Mouse (Mus musculus) cerebellum, adult 9-10 months (tissue): ENCODE measurements around the gene Gm340.

Experiments used
- DNase-seq: peaks from one replicate; pipeline ENCODE4 v3.0.0; 2022

Gene Gm340

DNA sequence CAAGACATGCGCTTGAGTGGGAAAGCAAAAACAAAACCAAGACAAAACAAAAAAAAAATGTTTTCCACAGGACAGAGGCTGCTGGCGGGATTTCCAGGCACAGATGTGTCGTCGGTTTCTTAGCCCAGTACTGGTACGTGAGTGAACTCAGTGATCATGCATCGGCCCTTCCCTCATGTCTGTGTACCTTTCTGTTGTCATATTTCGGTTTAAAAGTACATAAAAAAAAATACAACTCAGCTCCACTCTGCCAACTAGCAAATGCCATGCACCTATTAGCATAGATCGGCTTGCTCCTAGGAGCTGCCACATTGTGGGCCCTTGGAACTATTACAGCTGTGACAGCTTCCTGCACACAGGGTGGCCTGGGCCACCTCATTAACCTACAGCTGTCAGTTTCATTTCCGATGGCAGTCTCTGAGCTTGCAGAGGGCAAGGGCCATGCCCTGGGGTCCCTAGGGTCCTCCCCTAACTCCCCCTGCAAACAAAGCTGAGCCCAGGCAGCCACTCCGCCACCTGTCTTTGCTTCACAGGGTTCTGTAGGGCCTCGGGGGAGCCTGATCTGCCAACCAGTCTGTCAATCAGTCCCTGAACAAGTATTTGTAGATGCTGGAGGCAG lies 33.5 kb downstream of the Gm340 start:
- DNase-seq, result no peak

DNA sequence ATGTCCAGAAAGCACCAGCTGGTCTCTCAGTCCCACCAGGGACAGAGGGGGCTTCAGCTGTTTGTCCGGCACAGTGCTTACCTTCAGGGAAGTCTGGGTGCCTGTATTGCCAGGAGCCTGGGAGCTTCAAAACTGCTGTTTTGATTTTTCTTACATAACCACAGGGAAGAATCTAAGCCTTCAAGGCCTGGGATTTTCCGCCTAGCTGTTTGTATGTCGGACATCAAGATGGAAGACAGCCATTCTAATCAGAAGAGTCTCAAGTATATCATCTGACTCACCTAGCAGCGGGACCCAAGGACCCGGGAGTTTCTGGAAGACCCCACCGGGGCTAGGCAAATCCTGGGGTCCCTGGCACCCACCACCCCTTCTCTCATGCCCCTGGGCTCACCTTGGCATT lies 34.1 kb downstream of the Gm340 start:
- no peak for DNase-seq

DNA sequence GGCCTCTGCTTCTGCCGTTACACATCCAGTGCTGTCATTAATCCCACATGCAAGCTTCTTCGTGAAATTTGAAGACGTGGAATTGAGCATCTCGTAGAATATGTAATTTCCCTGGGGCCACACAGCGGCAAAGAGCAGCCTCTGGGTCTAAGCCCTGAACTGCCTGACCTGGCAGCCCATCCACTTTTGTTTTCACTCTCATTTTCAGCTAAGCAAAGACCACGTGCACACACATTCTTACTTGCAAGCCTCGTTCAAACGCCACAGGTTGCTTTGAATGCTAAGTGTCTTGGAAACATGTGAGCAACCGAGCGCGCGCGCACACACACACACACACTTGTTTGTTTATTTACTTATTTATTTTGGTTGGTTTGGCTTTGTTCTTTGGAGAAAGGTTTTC lies 34.9 kb downstream of the Gm340 start:
- DNase-seq, result no peak

DNA sequence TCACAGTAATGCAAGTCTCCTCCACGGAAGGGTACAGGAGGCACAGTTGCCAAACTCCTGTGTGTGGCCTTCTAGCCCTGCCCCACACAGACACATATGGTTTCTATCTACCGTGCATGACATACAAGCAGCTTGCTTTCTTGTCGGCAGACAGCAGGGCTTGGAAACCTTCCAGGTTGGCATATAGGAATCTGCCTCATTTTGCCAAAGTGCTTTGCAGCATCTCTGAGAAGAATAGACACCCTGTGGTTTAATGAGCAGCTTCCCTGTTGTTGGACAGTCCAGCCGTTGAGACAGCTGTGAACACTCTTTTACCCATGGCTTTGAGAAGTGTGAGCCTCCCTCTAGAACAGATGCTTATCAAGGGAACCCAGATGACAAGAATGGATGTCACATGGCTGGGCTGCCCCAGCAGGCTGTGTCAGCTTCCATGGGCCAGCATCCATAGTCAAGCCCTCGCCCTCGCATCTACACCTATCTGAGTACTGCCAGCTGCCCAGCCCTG lies 36.0 kb downstream of the Gm340 start:
- no peak for DNase-seq

DNA sequence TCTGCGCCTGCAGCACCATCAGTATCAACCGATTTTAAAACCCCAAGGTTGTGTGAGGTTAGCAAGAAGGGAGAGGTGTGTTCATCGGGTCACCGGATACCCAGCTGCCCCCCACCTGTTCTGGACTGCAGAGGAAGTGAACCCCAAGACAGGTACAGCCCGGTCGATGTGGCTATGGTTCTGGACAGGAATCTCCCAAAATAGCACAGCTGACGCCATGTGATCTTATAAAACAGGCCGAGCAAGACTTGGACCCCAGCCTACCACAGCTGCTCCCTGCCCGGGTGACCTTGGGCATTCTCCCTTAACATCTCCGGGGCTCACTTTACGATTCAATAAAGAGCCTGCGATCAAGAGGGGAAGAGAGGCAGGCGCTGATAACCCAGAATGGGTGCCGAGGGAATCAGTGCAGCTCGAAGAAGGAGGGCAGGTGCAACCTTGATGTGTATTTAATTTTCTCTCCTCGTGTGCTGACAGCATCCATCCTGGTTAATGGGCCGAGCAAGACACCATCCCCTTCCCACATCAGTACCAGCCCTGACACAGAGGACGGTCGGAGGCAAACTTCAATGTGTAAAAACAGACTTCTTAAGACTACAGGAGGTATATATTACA lies 36.7 kb downstream of the Gm340 start:
- DNase-seq, result no peak

DNA sequence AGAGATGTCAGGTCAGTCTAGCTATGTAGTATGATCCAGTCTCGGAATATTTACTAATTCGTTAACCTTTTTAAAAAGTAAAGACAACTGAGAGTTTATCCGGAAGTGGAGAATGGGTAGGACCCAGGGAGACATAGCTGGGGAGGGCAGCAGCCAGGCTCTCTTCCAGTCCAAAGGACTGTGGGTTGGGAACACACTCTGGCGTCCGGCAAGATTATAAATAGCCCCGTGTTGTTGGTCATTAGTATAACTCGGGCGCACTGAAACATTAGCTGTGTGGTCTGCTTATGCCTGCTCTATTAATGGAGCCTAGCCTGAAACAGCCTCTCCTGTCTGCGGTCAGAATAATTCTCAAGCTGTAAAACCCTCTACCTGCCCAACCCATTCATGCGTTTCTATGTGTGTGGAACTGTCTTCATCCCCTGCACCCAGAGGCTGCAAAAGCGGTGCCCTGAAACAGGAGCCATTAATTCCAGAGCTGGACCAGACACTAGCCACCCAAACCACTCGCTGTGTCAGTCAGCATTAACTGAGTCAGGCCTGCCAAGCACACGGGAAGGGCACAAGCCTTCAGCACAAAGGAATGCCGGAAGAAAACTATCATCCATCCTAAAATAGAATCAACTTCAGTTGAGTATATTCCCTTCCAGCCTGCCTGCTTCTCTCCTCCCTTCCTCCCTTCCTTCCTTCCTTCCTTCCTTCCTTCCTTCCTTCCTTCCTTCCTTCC lies 38.4 kb downstream of the Gm340 start:
- DNase-seq, result no peak

DNA sequence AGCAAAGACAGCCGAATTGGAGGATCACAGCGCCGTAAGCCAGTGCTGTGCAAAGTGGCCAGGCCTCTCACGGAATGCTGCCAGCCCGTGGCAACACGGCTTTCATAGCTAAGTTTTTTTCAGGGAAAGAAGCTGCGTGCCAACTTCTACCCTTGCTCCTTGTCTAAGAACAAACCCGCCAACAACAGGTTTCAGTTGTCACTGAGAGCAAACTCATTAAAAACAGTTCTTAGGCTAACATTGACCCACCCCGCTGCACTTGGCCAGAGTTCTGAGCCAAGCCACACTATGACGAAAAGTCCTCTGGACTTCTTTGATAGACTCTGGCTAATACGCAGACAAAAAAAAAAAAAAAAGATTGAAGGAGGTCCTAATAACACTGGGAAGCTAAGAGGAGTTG lies 46.8 kb downstream of the Gm340 start:
- no peak for DNase-seq

DNA sequence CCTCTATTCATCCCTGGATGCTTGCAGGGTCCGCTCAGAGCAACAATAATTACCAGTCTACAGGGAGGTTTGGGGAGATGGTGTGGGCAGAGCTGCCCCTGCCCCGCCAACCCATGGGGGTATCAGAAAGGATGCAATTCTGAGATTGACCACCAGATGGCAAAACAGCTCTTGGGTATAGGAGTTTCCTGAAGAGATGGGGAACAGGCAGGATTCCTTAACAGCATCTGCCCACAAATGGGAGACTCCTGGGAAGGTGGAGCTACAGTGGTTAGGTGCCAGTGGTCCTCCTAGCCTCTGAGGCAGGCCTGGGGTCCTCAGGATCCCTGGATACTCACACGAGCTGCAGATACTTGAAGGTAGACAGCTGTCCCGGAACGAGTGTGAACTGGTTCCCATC lies 47.4 kb downstream of the Gm340 start:
- peak; percentile 42 for DNase-seq

DNA sequence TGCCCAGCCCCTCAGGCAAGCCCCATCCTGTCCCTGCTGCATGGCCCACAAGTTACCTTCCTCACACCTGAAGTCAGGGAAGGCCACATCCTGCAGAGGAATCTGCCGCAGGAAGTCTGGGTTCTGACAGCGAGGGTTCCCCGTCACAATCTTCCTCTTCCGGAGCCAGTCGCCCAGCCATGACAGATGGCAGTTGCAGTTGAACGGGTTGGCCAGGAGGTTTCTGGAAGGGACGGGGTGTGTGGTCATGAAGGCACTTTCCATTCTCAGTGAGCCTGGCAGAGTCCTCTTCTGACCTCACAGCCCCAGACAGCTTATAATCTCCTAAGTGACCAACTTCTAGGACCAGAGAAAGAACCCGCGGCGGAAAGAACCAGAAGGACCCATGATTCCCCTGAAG lies 51.9 kb downstream of the Gm340 start:
- no peak for DNase-seq

DNA sequence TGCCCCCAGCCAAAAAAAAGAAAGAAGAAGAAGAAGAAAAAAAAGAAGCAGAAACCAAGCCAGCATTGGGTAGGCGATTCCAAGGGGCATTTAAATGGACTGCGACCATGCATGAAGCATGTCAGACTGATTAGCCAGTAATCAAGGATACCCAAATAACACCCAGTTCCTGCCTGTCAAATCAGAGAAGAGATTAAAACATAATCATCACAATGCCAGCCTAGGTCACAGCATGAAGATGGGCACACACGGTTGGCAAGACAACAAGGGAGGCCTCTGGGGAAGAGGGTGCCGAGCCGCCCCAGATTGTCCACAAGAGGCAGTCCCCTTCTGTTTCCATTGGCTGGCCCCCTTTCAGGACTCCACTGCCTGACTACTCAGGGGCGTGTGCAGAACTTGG lies 52.8 kb downstream of the Gm340 start:
- no peak for DNase-seq
